Mouse (Mus musculus): Measurements from ENCODE around the gene Rtl8a. TPM values are rescaled to one million over a fixed set of nuclear protein-coding genes. Genes with fewer than 3 reads are reported as not detected.
"Not testable (repeated sequence)": the region's sequence is repeated elsewhere in the genome, so short reads cannot be mapped to it uniquely, and the experiment has no call there.

Rtl8a gene
- polyA plus RNA-seq, 1 experiment: 432 TPM

- Histone ChIP-seq H3K4me3 (replicated peaks; ENCODE audit: extremely low read depth, low read depth, low read length) (no peak overlapping the region), H3K4me1 (ENCODE audit: control insufficient read depth, insufficient read depth, low read length) (peaks cover 2% of the 10 kb centered on the region; the same call in 1 of the 2 replicates)
- no peak for DNase-seq
- WGBS: 57% methylated on average over 6 of the region's 6 CpGs
- TF ChIP-seq CTCF (IDR thresholded peaks at IDR 0.05; ENCODE audit: insufficient read depth, low read length) (no peak), POLR2A (IDR thresholded peaks at IDR 0.05; ENCODE audit: borderline replicate concordance, extremely low read depth, low read depth, low read length) (no peak)
Measured at GRCm38 (mm10) chrX:53645885-53646284, 2.4 kb upstream of the Rtl8a start.

- H3K4me3 ChIP-seq (replicated peaks; ENCODE audit: extremely low read depth, low read depth, low read length); H3K4me1 ChIP-seq (ENCODE audit: control insufficient read depth, insufficient read depth, low read length): not testable (repeated sequence)
- WGBS: 44% methylated on average over 4 of the region's 4 CpGs
- peak; percentile 3 for DNase-seq
Measured at GRCm38 (mm10) chrX:53642604-53642979, 890 bp downstream of the Rtl8a start.

- DNase-seq; H3K4me1 ChIP-seq (ENCODE audit: control insufficient read depth, insufficient read depth, low read length); H3K4me3 ChIP-seq (replicated peaks; ENCODE audit: extremely low read depth, low read depth, low read length): not testable (repeated sequence)
- WGBS: 51% methylated on average over 3 of the region's 3 CpGs
Measured at GRCm38 (mm10) chrX:53638107-53638506, 5.4 kb downstream of the Rtl8a start.

- DNase-seq; H3K4me3 ChIP-seq (replicated peaks; ENCODE audit: extremely low read depth, low read depth, low read length); H3K4me1 ChIP-seq (ENCODE audit: control insufficient read depth, insufficient read depth, low read length): not testable (repeated sequence)
Measured at GRCm38 (mm10) chrX:53611395-53611794, 32.1 kb downstream of the Rtl8a start.

GRCm38 (mm10) chrX:53610571-53610970 is 32.9 kb downstream of the Rtl8a start:
- Histone ChIP-seq H3K4me1 (ENCODE audit: control insufficient read depth, insufficient read depth, low read length) (no peaks in the 10 kb centered on the region; the same call in 1 of the 2 replicates), H3K4me3 (replicated peaks; ENCODE audit: extremely low read depth, low read depth, low read length) (no peak overlapping the region)
- DNase-seq: peak; percentile 31
- TF ChIP-seq POLR2A (IDR thresholded peaks at IDR 0.05; ENCODE audit: borderline replicate concordance, extremely low read depth, low read depth, low read length) (no peak), CTCF (IDR thresholded peaks at IDR 0.05; ENCODE audit: insufficient read depth, low read length) (no peak)
- 3% methylated on average over 3 of the region's 3 CpGs for WGBS

- WGBS: 79% methylated on average over 3 of the region's 4 CpGs
- not testable (repeated sequence) for H3K4me1 ChIP-seq (ENCODE audit: control insufficient read depth, insufficient read depth, low read length)
Measured at GRCm38 (mm10) chrX:53608879-53609278, 34.6 kb downstream of the Rtl8a start, which contains the start of gene Gm14597. Gene Gm14597, minus strand, starts transcription at chrX:53608979.

GRCm38 (mm10) chrX:53608122-53608813 is 35.2 kb downstream of the Rtl8a start:
- TF ChIP-seq POLR2A (IDR thresholded peaks at IDR 0.05; ENCODE audit: borderline replicate concordance, extremely low read depth, low read depth, low read length) (no peak), CTCF (IDR thresholded peaks at IDR 0.05; ENCODE audit: insufficient read depth, low read length) (no peak)
- H3K4me1 ChIP-seq (ENCODE audit: control insufficient read depth, insufficient read depth, low read length): no peaks in the 10 kb centered on the region; the same call in 1 of the 2 replicates
- DNase-seq: no peak
- WGBS: 37% methylated on average over 18 of the region's 18 CpGs
- H3K4me3 ChIP-seq (replicated peaks; ENCODE audit: extremely low read depth, low read depth, low read length): peak overlapping the region; percentile 91

More at GRCm38 (mm10) chrX:53608879-53609278, 34.6 kb downstream of the Rtl8a start, which contains the start of gene Gm14597:
- peak within 1 kb of the TSS; percentile 91 for H3K4me3 ChIP-seq (replicated peaks; ENCODE audit: extremely low read depth, low read depth, low read length)
- not testable (repeated sequence) for DNase-seq

- TF ChIP-seq CTCF (IDR thresholded peaks at IDR 0.05; ENCODE audit: insufficient read depth, low read length) (no peak), POLR2A (IDR thresholded peaks at IDR 0.05; ENCODE audit: borderline replicate concordance, extremely low read depth, low read depth, low read length) (peak; percentile 57; the same call in 1 of the 2 replicates)
- DNase-seq: peak; percentile 25
- 33% methylated on average over 20 of the region's 20 CpGs for WGBS
- H3K4me1 ChIP-seq (ENCODE audit: control insufficient read depth, insufficient read depth, low read length): no peaks in the 10 kb centered on the region; the same call in 1 of the 2 replicates
- peak within 1 kb of the TSS; percentile 91 for H3K4me3 ChIP-seq (replicated peaks; ENCODE audit: extremely low read depth, low read depth, low read length)
Measured at GRCm38 (mm10) chrX:53607242-53608121, 36.0 kb downstream of the Rtl8a start, which contains the start of gene Rtl8c. Gene Rtl8c, plus strand, starts transcription at chrX:53608032.

GRCm38 (mm10) chrX:53606176-53606575 is 37.3 kb downstream of the Rtl8a start:
- not testable (repeated sequence) for H3K4me3 ChIP-seq (replicated peaks; ENCODE audit: extremely low read depth, low read depth, low read length); H3K4me1 ChIP-seq (ENCODE audit: control insufficient read depth, insufficient read depth, low read length); DNase-seq
- 37% methylated on average over 1 of the region's 1 CpGs for WGBS

- not testable (repeated sequence) for H3K4me3 ChIP-seq (replicated peaks; ENCODE audit: extremely low read depth, low read depth, low read length); H3K4me1 ChIP-seq (ENCODE audit: control insufficient read depth, insufficient read depth, low read length)
- WGBS: 36% methylated on average over 2 of the region's 2 CpGs
- peak; percentile 44 for DNase-seq
Measured at GRCm38 (mm10) chrX:53599993-53600392, 43.5 kb downstream of the Rtl8a start.

Other genes with a start within 250 kb of the Rtl8a start
- gene Etd, start 208.8 kb downstream of the Rtl8a start, polyA plus RNA-seq (2012; rRNA removed): not detected in 2 replicates
- gene Rtl8c, start 35.6 kb downstream of the Rtl8a start, polyA plus RNA-seq (2012; rRNA removed): 31.2 and 31.9 TPM in 2 replicates
- not detected in 2 replicates for gene Gm14597, start 34.7 kb downstream of the Rtl8a start, polyA plus RNA-seq (2012; rRNA removed)
- 314 and 349 TPM in 2 replicates for gene Rtl8b, start 26.7 kb upstream of the Rtl8a start, polyA plus RNA-seq (2012; rRNA removed)
- not detected in 2 replicates for gene 4930502E18Rik, start 81.1 kb upstream of the Rtl8a start, polyA plus RNA-seq (2012; rRNA removed)
- not detected in 2 replicates for gene 1700013H16Rik, start 114.1 kb upstream of the Rtl8a start, polyA plus RNA-seq (2012; rRNA removed)
- gene Zfp36l3, start 132.7 kb upstream of the Rtl8a start, polyA plus RNA-seq (2012; rRNA removed): 0.19 and 0.23 TPM in 2 replicates
- 0.32 and 0.71 TPM in 2 replicates for gene Xlr, start 154.0 kb upstream of the Rtl8a start, polyA plus RNA-seq (2012; rRNA removed)

Data from lung, adult 2 months (tissue).